Mouse (Mus musculus): Measurements from ENCODE around the gene Pheta2.
"Not testable (repeated sequence)": the region's sequence is repeated elsewhere in the genome, so short reads cannot be mapped to it uniquely, and the experiment has no call there.

The Pheta2 gene

DNA sequence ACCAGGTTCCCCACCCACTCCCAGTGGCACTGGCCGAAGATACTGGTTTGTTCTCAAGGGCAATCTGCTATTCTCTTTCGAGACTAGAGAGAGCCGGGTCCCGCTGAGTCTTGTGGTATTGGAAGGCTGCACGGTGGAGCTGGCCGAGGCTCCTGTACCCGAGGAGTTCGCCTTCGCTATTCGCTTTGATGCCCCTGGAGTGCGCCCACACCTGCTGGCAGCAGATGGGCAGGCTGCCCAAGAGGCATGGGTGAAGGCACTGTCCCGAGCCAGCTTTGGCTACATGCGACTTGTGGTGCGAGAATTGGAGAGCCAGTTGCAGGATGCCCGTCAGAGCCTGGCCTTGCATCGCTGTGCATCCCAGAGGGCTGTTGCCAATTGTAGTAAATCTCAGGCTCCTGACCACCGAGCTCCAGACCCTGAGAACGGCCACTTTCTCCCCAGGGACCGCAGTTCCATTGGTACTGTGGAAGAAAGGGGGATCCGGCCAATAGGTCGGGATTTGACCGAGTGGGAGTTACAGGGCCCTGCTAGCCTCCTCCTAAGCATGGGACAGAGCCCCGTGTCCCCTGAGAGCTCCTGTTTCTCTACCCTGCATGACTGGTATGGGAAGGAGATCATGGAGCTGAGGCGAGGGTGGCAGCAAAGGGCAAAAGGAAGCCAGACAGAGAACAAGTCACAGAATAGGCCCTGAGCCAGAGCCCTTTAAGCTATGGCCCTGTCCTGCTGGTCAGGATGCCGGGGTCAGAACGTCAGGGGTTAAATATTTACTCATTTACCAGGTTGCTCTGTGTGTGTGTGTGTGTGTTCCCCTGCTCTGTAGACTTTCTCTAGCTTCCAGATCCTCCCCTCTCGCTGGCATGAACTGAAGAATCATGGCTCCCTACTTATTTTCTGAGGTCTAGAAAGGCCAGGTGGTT lies 4.9 kb downstream of the Pheta2 start:
- in situ Hi-C loops (cut with MboI, MseI): no loop called here

DNA sequence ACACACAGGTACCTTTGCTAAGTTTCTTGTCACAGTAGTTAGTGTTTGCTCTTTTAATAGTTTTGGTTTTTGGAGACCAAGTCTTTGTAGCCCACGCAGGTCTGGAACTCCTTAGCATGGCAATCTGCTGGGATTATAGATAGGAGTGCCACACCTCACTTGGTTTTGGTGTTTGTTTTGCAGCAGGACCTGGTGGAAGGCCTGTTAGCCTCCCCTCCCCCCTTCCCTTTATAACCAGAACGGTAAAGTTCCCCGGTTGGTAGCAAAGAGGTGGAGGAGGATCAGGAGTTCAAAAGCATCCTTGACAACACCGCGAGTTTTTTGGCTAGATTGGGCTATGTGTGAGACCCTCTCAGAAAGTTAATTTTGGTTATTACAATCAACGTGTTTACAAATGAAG lies 6.2 kb downstream of the Pheta2 start:
- in situ Hi-C loops (cut with MboI, MseI): no loop called here

DNA sequence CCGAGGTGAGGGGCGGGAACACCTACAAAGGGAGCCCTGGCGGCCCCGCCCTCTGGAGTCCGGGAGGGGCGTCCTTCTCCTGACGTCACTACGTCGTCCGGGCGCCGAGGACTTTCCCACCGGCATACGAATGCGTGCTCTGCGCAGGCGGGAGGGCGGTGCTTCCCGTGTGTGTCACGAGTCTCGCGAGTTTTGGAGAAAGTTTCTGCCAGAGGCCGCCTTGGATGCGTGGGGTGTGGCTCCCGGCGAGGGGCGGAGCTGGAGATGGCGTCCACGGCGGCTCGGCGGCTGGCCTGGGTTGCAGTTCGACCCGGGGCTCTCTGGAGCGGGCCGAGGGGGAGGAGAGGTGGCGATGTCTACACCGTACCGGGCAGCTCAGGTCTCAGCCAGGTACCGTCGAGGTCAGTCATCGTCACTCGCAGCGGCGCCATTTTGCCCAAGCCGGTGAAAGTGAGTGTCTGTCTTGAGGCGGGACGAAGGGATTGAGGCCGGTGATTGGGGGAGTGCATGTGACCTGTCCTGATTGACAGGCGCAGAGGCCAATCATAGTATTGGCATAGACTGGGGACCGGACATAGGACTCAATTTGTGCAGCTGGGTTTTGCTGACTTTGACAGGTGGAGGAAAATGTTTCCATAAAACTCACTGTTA lies 7.2 kb downstream of the Pheta2 start:
- in situ Hi-C loops (cut with MboI, MseI): no loop called here

DNA sequence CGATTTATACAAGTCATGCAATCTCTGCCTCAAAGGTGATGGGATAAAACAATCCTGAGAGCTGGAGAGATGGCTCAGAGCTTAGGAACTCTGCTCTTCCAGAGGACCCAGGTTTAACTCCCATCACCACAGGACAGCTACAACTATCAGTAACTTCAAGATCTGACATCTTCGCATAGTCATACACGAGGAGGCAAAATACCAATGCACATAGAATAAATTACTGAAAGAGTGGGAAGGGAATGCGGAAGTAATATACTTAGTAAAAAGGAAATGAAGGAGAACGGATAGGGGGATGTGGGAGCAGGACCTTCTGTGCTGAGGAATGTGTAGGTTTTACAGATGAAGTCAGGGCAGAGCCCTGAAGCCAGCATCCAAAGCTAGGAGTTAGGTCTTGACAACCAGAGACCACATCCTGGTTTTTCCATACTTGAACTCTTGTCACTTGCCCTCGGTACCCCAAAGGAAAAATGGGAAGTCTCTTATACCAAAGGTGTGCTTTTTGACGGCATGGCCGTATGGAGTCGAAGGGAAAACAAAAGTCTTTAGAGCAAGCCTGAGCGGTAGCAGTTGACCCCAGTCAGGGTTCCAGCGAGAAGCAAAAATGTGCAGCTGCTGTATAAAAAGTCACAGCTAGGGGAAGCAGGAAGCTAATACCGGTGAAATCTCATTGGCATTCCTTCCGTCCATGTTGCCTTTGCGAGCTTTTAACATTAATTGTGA lies 8.0 kb downstream of the Pheta2 start:
- in situ Hi-C loops (cut with MboI, MseI): no loop called here

DNA sequence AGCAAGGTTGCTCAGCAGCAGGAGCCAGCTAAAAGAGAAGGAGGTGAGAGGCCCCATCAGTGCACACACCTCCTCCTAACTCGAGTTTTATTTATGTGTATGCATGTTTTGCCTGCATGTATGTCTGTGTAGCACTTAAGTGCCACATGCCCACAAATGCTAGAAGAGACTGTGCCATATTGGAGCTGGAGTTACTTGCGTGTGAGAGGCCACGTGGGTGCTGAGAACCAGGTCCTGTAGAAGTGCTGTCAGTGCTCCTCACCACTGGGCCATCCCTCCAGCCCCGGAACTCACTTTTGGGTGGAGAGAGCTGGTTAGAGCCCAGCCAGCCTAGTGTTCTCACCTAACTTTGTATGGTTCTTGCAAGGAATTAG lies 8.5 kb downstream of the Pheta2 start:
- in situ Hi-C loops (cut with MboI, MseI): no loop called here

DNA sequence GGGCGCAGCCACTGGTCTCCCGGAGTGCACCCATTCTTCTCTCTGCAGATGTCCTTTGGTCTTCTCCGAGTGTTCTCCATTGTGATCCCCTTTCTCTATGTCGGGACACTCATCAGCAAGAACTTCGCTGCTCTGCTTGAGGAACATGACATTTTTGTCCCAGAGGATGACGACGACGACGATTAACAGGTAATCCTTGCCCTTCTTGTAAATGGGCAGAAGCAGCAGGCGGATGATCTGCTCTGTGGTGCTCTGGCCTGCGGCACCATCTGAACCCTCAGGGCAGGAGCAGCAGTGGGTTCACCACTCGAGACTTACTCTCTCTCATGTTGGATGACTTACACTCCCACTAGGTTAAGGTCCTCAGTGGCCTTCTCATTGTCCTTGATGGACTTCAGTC lies 9.1 kb downstream of the Pheta2 start:
- in situ Hi-C loops (cut with MboI, MseI): no loop called here

DNA sequence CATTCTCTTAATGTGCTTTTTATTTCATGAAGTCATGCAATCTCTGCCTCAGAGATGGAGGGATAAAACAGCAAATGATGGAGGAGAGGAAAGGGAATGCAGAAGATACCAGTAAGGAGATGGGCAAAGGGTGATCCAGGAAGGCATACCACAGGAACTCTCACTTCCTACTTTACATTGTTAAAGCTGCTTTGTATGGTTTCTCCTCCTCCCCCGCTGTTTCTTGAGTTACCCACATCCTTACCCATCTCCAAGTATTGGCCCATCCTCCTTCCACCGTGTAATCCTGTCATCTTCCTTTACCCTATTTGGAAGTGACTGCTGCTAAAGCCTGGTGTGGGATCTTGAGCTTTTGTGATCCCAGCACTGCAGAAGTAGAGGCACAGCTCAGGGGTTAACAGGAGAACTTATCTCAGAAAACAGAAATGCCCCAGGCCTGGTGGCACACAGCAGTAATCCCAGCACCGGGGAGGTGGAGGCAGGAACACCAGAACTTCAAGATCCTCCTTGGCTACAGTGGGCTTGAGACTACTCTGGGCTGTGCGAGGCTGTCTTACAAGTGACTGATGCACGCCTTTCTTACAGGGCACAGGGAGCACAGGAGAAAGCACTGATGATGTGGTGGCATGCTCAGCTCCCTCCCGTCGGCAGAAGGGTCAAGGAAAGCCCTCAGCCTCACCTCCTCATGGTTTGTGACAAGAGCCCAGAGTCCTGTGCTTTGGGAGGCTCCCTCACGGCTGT lies 9.7 kb downstream of the Pheta2 start:
- in situ Hi-C loops (cut with MboI, MseI): no loop called here

DNA sequence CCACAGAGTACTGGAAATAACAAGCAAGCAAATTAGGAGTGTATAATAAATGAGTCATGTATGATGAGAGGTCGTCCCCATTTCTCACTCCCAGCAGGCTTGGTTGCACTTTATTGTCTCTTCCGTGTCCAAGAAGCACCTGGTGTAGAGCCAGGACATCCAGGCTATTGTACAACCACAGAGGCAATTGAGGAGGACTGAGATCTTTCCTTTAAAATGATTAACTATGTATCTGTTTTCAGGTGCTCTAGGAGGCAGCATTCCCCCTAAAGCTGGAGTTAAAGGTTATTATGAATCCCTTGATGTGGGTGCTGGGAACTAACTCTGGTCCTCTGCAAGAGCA lies 10.2 kb downstream of the Pheta2 start:
- in situ Hi-C loops (cut with MboI, MseI): no loop called here

DNA sequence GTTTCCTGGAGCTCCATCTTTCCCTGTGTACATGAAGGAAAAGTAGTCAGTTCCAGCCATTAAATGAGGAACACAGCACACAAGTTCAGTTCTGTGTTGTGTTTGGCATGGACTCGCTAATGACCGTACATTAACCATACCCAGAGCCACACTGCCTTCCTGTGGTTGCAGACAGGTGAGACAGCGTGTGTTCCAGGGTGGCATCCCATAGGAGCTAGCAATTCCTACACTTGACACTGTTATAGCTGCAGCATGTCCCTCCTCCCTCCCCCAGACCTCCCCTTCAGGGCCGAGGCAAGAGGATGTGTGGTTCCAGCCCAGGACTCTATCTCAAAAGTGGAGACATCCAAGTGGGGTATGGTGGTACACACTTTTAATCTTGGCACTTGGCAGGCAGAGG lies 11.6 kb downstream of the Pheta2 start:
- in situ Hi-C loops (cut with MboI, MseI): loop anchor here (10.0 kb wide), 1 partner anchor 754 kb away; no protein-coding TSS in a partner anchor

DNA sequence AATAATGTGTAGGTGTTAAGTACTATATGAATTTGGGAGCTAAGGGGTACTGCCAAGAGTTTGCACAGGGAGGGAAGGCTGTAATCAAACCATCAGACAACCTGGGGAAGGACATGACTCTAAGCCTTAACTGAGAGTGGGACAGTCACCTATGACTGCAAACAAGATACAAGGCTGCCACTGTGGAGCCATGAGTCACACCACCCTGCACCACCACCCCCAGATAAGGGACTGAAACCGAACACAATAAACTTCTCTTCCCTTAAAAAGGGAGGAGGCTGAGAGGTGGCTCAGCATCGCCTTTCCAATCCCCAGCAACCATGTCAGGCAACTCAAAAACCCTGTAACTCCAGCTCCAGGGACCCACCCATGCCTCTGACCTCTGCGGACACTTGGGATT lies 12.7 kb downstream of the Pheta2 start:
- in situ Hi-C loops (cut with MboI, MseI): loop anchor here (10.0 kb wide), 1 partner anchor 753 kb away; no protein-coding TSS in a partner anchor

DNA sequence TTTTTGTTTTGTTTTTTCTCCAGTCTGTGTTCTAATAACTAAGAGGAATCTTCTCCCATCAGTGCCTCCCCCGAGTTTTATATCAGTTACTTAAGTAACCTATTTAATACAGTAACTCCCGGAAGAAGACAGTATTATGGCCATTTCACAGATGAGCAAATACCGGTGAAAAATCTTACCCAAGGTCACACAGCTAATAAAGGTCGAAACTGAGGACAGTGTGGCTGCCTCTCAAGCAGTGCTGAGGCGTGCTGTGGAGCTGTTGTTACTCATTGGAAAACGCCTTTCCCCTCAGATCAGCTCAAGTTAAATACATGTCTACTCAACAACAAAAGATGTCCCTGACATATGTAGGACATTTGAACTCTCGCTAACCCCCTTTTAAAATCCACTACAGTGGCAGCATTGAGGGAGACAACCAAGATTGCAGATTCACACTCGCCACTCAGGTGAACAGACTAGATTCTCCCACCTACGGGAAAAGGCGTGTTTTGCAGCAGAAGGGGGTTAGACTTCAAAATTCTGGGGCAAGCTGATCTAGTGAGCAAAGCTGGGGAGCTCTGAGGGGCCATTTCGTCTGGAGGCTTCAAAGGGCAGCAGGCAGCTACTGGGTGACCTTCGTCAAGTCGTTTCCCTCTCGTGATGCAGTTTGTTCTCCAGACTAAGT lies 14.5 kb downstream of the Pheta2 start:
- in situ Hi-C loops (cut with MboI, MseI): loop anchor here (10.0 kb wide), 1 partner anchor 752 kb away; no protein-coding TSS in a partner anchor

DNA sequence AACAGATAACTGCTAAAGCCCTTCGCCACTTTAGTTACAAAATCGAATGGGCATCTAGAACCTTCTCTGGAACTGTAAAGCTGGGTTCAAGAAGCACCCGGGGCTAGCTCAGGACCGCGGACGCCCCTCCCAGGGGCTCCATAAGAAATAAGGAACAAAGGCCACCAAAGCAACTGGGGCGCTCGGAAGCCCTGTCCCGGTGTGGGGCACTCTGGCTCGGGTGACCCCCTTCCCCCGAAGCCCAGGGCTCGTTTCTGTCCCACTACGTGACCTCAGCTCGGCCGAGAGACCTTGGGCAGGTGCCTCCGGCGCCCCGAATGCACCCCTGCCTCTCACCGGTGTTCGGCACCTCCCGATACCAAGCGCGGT lies 15.0 kb downstream of the Pheta2 start:
- in situ Hi-C loops (cut with MboI, MseI): loop anchor here (10.0 kb wide), 1 partner anchor 751 kb away; no protein-coding TSS in a partner anchor

DNA sequence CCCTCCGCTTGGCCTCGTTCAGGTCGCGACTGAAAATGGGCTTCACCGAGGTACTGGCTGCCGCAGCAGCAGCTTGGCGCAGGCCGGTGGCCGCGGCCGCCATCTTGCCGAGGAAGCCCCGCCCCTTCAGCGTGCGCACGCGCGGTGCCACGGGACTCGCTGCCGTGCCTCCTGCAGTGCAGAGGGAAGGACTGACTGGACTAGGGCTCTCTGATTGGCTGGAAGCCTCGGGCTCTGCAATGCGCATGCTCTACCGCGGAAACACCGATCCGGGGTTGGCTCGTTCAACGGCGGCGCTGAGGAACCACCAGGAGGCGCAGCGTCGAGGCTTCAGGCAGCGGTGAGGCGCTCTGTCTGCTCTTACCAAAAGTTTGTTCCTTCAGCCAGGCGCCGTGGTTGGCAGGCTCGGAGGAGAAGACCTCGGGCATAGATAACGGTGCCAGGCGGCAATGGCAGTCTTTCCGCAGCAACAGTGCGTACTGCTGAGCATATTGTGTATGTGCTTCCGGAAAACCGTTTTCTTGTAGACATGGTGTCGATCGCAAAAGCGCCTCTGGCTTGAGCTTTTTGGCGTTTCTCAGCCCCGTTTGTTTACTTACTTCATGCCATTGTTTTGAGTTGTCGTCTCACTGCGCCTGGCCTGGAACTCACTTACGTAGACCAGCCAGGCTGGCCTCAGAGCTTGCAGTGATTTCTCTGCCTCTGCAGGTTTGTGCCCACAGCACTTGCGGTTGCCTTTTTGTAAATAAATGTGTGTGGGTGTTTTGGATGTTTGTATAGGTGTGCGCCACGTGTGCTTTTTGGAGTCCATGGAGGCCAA lies 15.6 kb downstream of the Pheta2 start, which contains the start of gene Ndufa6:
TSS of gene Ndufa6 (minus strand) at position 197 of the 820 bp plus-strand sequence.
- in situ Hi-C loops (cut with MboI, MseI): loop anchor here (10.0 kb wide), 1 partner anchor 750 kb away; no protein-coding TSS in a partner anchor

DNA sequence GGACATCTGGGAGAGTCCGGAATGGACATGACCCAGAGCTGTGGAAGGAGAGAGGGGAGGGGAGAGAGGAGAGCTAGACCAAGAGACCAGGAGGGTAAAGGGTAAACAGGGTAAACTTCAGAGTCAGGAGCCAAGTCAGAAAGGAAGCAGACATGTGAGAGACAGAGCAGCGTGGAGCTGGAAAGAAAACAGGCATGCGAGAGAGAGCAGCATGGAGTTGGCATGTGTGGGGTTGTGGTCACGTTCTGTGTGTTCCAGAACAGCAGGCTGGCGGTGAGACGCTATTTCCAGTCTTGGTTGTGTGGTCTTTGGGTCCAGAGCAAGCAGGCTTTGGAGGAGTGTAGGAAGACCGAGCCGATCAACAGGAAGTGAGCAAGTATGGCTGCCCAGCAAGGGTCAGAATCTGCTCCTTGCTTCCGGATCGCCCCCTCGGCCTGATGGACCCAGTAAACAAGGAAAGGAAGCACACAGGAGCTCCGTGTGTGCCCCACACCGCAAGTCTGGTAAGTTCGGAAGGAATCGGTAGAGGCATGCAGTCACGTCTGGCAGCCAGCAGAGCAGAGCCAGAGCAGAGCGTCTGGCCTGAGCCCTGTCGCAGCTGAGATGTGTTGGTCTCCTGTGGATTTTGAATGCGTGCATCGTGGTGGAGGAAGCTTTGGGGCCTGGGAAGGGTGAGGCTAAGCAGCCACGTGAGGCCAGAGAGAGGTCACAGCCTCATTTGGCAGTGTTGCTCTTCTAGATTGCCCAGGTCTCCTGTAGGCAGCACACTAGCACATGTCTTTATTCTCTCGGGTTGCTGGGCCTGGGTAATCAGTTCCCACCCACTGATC lies 19.9 kb downstream of the Pheta2 start:
- in situ Hi-C loops (cut with MboI, MseI): loop anchor here (10.0 kb wide), 1 partner anchor 746 kb away; no protein-coding TSS in a partner anchor

DNA sequence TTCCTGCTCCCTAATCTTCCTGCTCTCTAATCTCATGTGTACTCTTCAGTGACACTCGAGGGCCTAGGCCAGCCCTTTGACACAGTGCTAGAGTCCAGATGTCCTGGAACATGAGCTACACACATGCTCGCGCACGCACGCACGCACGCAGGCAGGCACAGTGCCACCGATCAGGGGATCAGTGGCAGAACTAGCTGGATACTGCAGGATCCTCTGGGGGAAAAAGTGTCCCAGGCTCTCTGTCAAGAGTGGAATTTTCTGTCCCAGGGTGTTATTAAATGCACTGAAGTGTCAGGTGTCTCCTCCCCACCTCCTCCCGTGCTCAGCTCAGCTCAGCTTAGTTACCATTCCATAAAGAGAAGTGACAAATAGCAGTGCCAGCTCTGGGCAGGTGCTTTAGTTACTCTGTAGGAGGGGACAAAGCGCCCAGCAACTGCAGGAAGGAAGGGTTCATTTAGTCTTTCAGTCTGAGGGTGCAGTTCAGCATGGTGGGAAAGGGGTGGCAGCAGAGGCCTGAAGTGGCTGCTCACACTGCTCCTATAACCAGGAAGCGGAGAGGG lies 22.8 kb downstream of the Pheta2 start:
- in situ Hi-C loops (cut with MboI, MseI): no loop called here

DNA sequence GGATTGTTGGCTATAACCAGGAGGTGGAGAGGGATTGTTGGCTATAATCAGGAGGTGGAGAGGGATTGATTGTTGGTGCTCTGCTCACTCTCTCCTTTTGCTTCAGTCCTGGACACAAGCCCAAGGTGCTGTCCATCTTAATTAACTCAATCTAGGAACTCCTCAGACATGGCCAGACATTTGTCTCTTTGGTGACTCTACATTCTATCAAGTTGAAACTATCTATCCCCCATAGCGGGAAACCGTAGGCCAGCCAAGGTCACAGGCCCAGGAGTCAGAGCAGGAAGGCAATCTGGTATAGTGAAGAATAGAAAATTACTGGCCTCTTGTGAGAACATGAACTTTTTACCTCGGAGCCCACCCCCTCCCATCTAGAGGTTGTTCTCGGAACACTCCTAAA lies 23.5 kb downstream of the Pheta2 start:
- in situ Hi-C loops (cut with MboI, MseI): no loop called here

DNA sequence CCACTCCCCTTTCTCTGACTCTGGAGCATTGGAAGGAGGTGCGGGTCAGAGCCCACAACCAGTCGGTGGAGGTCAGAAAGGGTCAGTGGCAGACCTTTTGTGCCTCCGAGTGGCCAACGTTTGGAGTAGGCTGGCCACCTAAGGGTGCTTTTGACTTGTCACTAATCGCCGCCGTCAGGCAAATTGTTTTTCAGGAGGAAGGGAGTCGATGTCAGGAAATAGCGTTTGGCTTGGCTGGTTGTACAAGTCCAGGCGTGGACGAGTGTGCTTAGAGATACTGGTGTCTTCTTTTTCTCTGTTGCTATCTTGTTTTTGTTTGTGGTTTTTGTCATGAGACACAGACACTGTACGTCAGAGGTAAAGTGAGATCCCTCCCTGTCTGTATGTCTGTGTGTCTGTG lies 25.1 kb downstream of the Pheta2 start:
- in situ Hi-C loops (cut with MboI, MseI): not testable (repeated sequence)

DNA sequence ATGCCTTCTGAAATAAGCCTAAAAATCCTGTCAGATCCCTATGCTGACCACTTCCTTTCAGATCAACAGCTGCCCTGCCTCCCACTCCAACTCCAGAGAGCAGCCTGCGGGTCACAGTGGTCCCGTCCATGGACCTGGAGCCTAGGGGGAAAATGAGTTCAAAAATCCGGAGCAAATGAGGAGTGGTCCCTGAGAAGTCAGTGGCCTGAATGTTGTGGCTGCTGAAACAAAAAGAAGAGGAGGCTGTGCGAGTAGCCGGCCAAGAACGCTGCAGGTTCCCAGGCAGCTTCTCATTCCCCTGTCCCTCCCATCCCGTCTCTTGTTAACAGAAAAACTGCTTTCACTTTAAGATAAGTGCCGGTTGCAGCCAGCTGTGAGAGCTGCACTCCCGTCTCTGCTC lies 25.8 kb downstream of the Pheta2 start:
- in situ Hi-C loops (cut with MboI, MseI): not testable (repeated sequence)

DNA sequence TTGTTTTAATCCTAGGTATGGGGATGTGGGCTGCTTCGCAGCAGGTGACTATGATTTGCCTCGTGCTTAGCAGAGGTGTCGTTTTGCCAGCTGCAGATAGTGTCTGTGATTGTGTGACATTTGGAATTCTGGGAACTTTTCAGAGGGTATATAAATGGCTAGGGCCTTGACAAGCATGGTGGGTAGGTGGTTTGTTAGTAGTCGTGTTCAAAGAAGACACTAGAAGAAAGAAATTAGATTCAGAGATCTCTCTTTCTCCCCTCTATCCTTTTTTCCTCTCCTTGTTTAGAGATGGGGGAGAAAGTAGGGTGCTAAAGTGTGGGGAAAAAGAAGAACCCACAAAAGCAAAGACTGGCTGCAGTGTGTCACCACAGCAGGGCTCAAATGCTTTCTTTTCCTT lies 29.4 kb downstream of the Pheta2 start:
- in situ Hi-C loops (cut with MboI, MseI): no loop called here
